Mouse (Mus musculus) cerebellum, adult (tissue): ENCODE data around the gene Tma7.
A peak's percentile ranks its signal among the peaks of the same experiment; 100 is the strongest.

Experiments used
- ATAC-seq: cut with Nextera tagmentation; 2 replicates; pipeline ENCODE4 v1.9.2; 2017; ENCODE audit warnings: mild to moderate bottlenecking, moderate library complexity, mixed read lengths; ENCODE audit not compliant: insufficient number of reproducible peaks, low FRiP score, low TSS enrichment

Tma7 gene

DNA sequence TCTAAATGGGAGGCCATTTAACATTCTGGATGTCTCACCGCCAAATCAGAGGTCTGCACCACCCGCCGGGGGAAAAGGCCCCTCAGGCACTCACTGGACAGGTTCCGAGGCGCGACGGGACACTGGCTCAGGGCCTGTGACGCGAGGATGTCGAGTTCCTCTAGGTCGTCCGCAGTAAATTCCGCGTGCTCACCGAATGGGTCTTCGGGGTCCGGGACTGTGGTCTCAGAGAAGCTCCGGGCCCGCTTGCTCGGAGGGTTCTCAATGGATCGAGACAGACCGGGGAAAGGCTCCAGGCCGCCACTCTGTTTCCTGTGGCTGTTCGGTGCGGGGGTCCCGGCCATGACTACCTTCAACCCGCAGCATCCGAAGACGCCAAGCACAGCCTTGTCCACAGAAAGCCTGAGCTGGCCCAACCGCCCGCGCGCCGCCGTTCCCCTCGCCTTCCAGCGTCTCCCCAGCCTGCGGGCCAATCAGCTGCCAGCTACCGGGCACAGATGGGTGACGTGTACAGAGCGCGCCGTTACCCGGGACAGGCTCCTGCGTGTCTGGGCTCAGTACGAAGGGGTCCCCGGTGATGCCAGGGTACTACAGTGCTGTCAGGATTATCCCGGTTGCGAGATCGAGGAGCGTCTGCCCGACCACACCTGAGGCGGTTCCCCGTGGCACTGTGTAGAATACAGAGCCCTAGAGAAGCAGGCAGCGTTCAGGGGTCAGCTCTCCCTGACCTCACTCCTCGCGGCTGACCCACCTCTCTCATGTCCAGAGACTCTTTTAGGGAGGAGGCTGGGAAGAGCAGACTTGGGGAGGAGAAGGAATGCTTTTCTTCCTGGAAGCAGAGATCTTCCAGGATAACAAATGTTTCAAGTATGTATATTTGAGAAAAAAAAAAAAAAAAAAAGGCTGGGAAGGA, 8.5 kb downstream of the Tma7 start, which contains the start of gene Atrip:
TSS of gene Atrip (minus strand) at position 464 of the 913 bp plus-strand sequence.
- ATAC-seq: peak; percentile 98

DNA sequence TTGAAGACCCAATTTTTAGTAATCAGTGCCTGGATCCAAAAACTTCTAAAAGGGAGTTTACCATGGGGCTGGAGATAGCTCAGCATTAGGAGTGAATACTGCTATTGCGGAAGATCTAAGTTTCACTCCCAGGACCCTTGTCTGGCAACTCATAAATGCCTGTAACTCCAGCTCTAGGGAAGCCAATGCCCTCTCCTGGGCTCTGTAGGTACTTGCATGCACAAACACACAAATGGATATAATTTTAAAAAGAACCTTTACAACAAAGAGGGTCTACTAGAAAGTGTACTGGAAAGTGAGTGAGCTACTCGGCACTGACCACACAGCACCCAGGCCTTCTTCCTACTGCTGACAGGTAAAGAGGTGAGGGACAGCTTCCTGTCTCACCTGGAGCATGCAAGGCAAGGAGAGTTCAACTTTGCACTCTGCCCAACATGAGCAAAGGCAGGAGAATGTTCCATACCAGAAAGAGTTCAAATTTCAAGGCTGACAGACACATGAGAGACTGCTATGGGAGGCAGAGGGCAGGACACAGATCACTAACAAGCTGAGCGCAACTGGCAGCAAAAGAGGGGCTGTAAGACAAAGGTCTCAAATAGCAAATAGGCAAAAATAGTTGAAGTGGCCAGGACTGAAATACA, 14.2 kb downstream of the Tma7 start:
- no peak for ATAC-seq

DNA sequence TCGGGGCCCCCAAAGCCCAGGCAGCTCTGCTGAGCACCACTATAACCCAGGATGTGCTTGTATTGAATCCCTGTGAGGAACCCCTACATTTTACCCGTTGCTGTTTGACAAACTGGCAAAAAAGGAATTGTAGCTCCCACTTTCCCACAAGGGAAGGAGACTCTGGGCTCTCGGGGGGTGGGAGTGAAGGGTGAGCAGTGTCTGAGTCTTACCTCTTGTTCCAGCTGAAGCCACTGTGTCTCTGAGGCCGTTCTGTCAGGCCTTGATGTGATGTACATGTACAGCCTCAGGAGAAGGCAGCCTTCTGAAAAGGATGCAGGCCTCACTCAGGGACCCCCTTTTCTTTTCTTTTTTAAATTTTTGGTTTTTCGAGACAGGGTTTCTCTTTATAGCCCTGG, 21.5 kb downstream of the Tma7 start:
- ATAC-seq: no peak

DNA sequence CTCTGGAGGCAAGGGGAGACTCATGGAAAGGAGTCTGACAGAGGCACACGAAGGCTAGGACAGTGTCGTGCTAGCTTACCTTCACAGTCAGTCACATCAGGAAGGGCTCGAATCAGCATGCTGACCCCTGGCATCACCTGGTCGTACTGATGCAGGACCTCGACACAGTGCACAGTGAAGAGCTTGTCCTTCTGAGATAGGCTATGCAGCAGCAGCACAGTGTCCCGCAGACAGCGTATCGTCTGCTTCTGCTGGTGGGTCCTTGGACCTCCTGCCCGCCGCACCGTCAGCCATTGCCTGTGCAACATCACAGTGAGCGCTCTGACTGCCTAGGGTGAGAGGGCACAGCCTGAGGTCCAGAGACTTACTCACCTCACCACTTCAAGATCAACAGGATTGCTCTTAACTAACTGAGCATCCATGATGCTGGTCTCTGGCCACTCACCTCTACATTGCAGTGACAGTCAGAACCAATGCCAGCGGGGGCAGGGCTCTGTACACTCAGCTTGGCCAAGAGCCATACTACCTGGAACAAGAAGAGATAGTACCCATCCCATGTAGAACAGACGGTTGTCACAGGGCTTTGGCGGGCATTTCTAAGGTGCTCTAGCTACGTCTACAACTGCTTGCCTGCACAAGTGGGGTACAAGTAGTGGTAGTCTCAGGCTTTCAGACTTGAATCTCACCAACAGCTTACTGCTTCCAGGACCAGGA, 22.0 kb downstream of the Tma7 start:
- no peak for ATAC-seq

DNA sequence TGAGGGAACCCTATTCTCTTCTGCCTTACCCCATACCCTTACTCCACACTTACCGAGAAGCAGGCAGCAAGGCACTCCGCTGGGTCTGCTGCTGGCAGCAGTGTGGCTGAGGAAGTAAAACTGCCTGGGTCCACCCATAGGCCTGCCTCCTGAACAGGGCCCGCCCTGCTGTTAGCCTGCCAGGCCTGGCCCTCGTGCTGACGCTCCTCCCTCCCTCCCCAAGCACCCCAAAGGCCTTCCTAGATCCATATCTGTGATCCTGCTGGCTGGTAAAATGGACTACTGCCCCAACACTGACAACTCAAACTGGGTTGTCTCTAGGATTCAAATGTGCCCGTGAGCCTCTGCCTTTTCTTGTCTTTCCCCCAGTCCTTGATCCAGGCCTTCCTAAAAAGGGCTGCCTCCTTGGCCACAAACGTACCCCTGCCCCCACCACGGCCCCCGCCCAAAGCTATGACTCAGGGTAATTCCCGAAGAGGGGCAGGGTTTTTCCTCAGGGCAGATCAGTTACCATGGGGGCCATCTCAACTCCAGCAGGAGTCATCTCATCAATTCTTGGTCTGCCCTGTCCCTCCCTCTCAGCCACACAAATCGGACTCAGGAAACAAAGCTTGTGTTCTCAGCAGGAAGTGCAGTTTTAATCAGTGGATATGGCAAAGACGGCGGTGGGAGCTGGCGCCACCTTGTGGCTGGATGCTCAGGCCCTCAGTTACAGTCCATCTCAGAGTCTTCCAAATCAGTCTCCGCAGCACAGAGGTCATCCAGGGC, 23.1 kb downstream of the Tma7 start, which contains the start of gene Trex1:
TSS of gene Trex1 (minus strand) at position 599 of the 768 bp plus-strand sequence.
- peak; percentile 69 for ATAC-seq

DNA sequence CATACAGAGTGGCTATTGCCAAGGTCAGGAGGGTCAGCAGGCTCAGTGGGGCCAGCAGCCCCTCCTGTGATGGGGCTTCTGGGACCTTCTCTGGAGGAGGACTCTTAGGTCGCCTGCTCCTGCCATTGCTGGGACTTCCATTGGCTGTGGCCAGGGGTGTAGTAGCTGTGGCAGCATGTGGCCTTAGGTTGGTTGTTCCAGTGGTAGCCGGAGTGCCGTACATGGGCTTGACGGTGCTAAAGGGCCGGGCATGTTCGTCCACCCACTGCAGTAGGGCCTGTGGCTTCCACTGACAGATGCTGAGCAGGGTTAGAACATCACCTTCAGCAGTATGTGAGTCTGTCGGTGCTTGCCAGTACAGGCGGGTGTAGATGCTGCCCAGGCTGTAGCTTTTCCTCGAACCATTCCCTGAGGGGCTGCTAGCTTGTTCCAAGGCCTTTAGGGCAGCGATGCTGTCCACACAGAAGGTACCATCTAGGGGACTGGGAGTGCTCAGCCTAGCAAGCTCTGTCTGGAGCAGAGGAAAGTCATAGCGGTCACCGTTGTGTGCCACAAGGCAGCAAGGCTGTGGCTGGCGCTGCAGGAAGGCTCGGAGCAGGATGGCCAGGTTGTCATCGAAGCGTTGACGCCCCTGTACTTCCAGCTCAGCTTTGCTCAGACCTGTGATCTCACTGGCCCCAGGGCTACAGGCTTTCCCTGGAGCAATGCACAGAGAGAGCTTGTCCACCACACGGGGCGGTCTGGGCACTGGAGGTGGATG, 24.2 kb downstream of the Tma7 start:
- no peak for ATAC-seq

DNA sequence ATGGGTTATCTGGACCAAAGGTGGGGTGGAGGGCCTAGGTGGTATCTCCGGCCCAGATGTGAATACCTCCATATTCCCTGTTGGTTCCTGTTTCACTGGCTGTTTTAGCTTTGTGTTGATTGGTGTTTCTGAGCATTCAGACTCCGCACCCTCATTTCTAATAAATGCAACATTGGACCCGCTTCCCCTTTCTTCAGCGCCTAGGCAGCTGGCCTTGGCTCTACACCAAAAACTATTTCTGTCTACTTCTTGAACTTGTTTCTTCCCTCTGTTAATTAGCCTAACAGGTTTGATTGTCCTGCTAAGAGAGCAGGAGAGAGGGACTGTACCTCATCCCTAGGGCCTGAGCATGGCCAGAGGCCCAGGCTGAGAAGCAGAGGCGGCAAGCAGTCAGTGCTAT, 24.8 kb downstream of the Tma7 start:
- no peak for ATAC-seq

DNA sequence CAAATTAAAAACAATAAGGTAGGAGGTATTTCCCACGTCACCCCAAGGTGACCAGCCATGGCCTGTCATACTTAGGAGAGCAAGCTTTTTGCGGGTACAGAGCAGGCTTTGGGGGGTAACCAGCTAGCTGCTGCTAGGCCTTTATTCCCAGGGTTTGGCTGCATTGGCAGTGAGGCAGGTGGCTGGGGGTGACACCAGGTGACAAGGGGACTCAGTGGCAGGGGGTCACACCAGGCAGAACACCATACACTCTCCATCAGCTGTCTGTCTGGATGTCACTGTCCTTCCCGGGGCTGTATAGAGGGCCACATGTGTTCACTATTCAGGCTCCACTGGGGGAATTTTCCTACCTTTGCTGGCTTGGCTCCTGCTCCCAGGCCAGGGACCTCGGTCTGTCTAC, 25.5 kb downstream of the Tma7 start:
- no peak for ATAC-seq

DNA sequence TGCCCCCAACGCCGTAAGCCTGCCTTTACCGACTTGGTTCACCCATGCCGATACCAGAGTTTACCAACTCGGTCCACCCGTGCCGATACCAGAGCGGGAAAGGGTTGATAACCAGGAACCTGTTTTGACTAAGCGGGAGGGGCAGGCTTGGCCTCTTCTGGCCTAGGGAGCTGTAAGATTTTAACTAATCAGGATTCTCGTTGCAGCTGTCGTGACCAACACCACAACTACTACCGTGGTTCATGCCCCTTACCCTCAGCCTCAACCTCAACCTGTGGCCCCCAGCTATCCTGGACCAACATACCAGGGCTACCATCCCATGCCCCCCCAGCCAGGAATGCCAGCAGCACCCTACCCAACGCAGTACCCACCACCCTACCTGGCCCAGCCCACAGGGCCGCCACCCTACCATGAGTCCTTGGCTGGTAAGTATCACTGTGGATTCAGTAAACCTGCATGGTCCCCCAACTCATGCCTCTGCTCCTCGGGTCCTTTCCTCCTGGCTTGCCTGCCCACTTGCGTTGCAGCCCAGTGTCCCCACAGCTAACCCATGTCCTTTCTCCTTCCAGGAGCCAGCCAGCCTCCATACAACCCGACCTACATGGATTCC, 26.2 kb downstream of the Tma7 start:
- no peak for ATAC-seq

DNA sequence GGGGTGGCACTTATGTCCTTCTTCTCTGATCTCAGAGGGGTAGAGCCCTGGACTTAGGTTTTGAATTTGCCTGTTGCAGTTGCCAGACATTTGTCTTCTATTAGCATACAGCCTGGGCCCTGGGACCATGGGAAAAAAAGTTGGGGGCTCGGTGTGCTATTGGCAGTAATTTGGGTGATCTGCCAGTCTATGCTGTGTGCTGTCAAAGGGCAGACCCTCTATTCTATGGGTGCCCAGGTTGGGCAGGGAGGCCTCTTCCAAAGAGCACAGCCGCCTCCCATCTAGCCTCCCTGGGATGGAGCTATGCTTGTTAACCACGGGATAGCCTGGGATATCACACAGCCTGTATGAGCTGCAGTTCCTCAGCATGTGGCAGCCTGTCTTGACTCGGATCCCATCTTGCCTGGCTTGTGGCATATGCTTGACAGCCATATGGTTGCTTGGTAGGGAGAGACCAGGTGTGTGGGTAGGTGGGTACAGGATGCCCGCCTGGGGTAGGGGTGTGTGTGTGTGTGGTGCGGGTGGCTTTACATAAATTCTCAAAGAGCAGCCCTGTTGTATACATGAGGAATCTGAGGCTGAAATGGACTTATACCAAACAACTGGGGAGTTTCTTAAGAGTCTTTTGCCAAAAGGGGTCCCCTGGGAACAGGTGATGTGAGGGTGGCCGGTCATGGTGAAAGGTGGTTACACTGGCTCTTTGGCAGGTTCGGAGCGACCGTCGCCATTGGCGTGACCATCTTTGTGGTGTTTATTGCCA, 26.9 kb downstream of the Tma7 start:
- ATAC-seq: no peak

DNA sequence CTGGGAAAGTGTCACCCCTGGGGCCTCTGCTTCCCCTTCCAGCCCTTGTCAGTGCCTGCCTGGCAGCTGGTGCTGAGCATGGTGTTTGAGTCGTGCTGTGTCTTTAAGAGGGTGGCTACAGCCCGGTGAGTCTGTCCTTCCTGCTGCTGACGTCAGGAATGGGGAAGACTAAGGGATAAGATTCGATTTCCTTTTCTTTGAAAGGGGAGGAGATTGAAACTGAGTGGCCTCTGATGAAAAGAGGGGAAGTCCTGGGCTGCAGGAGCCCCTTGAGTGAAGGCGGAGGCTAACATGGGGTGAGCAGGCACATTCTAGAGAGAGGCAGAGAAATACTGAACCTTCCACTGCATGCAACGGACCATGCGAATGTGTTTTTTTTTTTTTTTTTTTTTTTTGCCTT, 27.7 kb downstream of the Tma7 start:
- ATAC-seq: peak; percentile 82

DNA sequence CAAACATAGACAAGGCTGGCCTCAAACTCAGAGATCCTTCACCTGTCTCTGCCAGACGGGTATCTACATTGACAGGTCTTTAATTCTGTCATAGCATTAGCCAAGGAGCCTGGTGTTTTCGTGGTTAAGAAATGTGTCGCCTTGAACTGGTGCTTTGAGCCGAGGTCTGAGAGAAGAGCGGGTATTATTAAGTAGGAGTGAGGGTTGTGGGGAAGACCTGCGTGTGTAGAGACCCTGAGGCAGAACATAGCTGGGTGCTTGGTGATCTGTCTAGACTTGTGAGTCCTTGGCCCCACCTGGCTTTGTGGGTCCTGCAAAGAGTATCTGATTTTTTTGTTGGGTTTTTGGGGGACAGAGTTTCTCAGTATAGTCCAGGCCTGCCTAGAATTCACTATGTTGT, 28.5 kb downstream of the Tma7 start:
- no peak for ATAC-seq

DNA sequence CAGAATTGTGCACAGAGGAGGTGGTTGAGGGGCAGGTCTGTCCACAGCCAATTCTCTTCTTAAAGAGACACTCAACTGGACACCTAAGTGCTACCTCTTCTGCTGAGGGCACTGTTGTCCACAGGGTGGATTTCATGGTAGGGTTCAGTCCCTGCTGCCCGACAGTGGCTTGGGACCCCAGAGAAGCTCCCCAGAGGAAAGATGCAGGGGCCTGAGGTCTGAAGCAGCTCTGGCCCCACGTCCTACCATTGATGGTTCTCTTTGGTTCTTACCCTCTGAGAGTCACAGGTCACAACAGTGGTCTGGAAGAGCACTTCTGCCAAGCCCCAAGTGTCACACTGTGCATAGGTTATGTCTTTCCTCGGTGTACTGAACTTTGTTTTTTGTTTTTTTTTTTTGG, 29.0 kb downstream of the Tma7 start:
- ATAC-seq: no peak

DNA sequence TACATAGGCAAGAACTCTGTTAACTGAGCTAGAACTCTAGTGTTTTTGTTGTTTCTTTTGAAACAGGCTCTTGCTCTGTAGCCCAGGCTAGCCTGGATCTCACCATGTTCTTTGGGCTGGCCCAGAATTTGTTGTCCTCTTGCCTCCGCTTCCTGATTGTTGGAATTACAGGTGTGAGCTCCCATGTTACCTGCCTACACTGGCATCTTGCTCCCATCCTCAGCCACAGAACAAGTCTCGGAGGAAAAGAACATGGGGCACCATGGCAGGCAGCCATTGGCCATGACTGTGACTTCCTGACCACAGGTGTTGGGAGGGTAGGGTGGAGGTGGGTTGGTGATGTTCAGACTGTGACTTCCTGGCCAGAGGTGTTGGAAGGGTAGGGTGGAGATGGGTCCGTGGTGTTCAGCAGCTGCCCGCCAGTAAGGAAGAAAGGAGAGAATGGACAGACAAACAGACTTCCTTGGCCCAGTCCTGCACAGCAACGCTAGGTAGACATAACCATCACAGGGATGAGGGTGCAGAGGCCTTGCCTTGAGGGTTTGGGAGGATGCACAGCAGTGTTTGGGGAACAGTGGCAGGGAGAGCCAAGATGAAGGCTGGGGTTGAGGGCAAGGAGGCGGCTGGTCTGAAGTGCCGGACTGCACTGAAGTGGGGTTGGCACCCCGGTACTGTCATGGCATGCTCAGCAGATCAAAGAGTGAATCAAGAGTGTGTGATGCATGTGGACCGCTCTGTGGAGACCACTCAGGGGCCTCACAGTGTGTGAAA, 29.7 kb downstream of the Tma7 start:
- ATAC-seq: no peak

DNA sequence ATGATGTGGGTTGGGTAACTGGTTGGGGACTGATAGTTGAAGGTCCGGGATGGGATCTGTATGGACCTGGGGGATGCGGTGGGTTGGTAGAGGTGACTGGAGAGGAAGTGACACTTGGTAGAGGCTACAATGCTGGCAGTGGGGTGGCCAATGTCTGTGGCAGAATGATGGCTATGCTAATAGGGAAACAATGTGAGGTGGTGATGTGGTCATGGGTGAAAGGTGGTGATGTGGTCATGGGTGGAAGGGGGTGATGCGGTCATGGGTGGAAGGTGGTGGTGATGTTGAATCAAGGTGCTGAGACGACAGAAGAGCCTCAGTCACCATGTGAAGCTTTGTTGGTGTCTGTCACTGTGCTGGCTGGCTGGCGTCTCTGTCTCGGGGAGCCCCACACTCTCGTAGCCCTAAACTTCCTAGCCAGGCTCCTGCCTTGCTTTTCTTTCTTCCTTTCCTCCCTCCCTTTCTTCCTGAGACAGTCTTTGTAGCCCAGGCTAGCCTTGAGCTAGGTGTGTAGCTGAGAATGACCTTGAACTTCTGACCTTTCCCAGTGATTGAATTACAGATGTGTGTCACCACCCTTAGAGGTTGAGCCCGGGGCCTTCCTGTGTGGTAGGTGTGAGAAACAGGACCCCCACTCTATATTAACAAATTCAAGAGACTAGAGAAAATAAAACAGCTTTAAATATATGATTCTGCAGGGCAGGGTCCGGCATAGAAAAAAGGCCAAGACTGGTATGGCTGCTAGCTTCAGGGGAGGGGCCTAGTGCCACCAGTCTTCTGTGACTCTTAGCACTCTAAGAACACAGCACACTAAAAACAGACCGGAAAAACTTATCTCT, 30.5 kb downstream of the Tma7 start:
- ATAC-seq: no peak

DNA sequence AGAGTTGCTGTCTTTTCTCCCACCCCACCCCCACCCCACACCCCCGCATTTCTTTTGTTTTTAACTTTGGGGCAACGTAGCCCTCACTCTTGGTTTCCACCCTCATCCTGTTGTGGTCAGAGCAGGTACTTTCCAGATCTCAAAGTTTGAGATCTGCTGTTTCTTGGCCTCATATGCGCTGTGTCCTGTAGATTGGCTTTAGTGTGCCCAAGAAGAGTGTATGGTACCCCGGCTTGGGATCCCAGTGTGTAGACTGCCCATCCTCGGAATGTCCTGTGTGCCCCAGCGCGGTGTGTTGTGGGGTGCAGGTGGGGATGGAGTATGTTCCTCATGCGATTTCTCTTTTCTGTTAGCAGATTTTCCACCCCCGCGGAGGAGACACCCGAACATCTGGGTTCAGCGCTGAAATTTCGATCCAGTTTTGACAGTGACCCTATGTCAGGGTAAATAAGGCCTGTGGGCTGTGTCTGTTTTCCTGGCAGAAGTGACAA, 31.3 kb downstream of the Tma7 start:
- ATAC-seq: no peak

DNA sequence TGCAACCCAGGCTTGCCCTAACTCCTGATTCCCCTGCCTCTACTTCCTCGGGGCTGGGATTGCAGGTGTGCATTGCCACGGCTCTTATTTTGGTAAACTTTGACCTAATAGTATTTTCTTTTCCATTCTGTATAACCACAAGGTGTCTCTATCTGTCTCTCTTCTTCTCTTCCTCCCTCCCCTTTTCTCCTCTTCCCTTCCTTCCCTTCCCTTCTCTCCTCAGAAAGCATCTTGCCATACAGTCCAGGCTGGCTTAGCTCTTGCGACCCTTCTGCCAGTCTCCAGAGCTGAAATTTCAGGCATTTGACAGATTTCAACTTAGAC, 31.8 kb downstream of the Tma7 start:
- ATAC-seq: no peak
